Mouse (Mus musculus) heart, embryonic 13.5 days (tissue): ENCODE results near the gene Atxn7l1. TPM values are rescaled to one million over a fixed set of nuclear protein-coding genes. Genes with fewer than 3 reads are reported as not detected.

Experiments used
- ATAC-seq: fragments of 200-750 bp; cut with Nextera tagmentation; 2 replicates; pipeline ENCODE4 v1.8.0; 2017; ENCODE audit warnings: moderate TSS enrichment; ENCODE audit not compliant: insufficient number of reproducible peaks, low FRiP score, low TSS enrichment; ENCODE audit errors: extremely low read depth
- H3K27ac ChIP-seq: fragments of 300-500 bp; sonication (generic); replicated peaks from 2 replicates; pipeline ENCODE4 v1.5.1; 2015; ENCODE audit warnings: moderate library complexity, mild to moderate bottlenecking, inconsistent platforms
- H3K27me3 ChIP-seq: fragments of 300-500 bp; sonication (generic); replicated peaks from 2 replicates; pipeline ENCODE4 v1.6.1; 2015; ENCODE audit warnings: mild to moderate bottlenecking, inconsistent platforms
- H3K36me3 ChIP-seq: fragments of 300-500 bp; sonication (generic); 2 replicates; pipeline ENCODE4 v1.6.1; 2015; ENCODE audit warnings: mild to moderate bottlenecking, inconsistent platforms
- H3K4me1 ChIP-seq: fragments of 300-500 bp; sonication (generic); 2 replicates; pipeline ENCODE4 v1.6.1; 2015; ENCODE audit warnings: inconsistent platforms
- H3K4me2 ChIP-seq: fragments of 300-500 bp; sonication (generic); 2 replicates; pipeline ENCODE4 v1.6.1; 2015; ENCODE audit warnings: inconsistent platforms, mild to moderate bottlenecking, moderate library complexity
- H3K4me3 ChIP-seq: fragments of 300-500 bp; sonication (generic); 2 replicates; pipeline ENCODE4 v1.5.1; 2015; ENCODE audit warnings: moderate library complexity, mild to moderate bottlenecking, inconsistent platforms
- H3K9ac ChIP-seq: fragments of 300-500 bp; sonication (generic); 2 replicates; pipeline ENCODE4 v1.6.1; 2015; ENCODE audit warnings: inconsistent platforms, mild to moderate bottlenecking, moderate library complexity
- H3K9me3 ChIP-seq: fragments of 300-500 bp; sonication (generic); 2 replicates; pipeline ENCODE4 v1.6.1; 2016; ENCODE audit warnings: inconsistent platforms
- WGBS: fragments of 180-500 bp; shearing (Covaris S2); methylation state at CpG from one replicate; pipeline ENCODE4 v1.1.7; 2015; ENCODE audit warnings: mixed read lengths; 5-methylcytosine and 5-hydroxymethylcytosine counted together
- polyA plus RNA-seq: library from polyadenylated mRNA; unstranded; fragments of >200 nt; fragmentation: Nextera tagmentation; extraction: Ambion mirVana; gene quantifications from 2 replicates; pipeline ENCODE4 v1.2.1, GENCODE M21; 2015

The Atxn7l1 gene
- polyA plus RNA-seq, 1 experiment from 2014 or later, result 7.9 TPM

- Histone ChIP-seq H3K36me3 (no peaks in the 10 kb centered on the region), H3K4me1 (peaks cover 36% of the 10 kb centered on the region), H3K9me3 (no peaks in the 10 kb centered on the region), H3K4me2 (no peak overlapping the region), H3K27me3 (no peaks in the 10 kb centered on the region), H3K9ac (no peak overlapping the region), H3K27ac (no peak overlapping the region), H3K4me3 (no peak overlapping the region)
- 87% methylated on average over 9 of the region's 9 CpGs for WGBS
- no peak for ATAC-seq
Measured at GRCm38 (mm10) chr12:33172926-33173325, 25.4 kb downstream of the Atxn7l1 start.

- H3K4me2 ChIP-seq, result no peak overlapping the region
- no peak overlapping the region for H3K27ac ChIP-seq
- ATAC-seq, result no peak
- peaks cover 33% of the 10 kb centered on the region for H3K4me1 ChIP-seq
- 0 out of 2 replicates have a peak overlapping the region, but pooled peaks have one; percentile 13 for H3K9ac ChIP-seq
- H3K27me3 ChIP-seq, result no peaks in the 10 kb centered on the region
- H3K9me3 ChIP-seq, result no peaks in the 10 kb centered on the region
- no peaks in the 10 kb centered on the region for H3K36me3 ChIP-seq
- no peak overlapping the region for H3K4me3 ChIP-seq
- 88% methylated on average over 8 of the region's 8 CpGs for WGBS
Measured at GRCm38 (mm10) chr12:33173720-33174141, 26.2 kb downstream of the Atxn7l1 start.

- WGBS, result 52% methylated on average over 7 of the region's 7 CpGs
- H3K36me3 ChIP-seq, result no peaks in the 10 kb centered on the region
- no peak overlapping the region for H3K9ac ChIP-seq
- H3K27me3 ChIP-seq, result no peaks in the 10 kb centered on the region
- no peak for ATAC-seq
- no peak overlapping the region for H3K4me3 ChIP-seq
- H3K4me2 ChIP-seq, result no peak overlapping the region
- no peak overlapping the region for H3K27ac ChIP-seq
- H3K4me1 ChIP-seq, result peaks cover 33% of the 10 kb centered on the region
- no peaks in the 10 kb centered on the region for H3K9me3 ChIP-seq
Measured at GRCm38 (mm10) chr12:33174171-33174570, 26.7 kb downstream of the Atxn7l1 start.

- no peak for ATAC-seq
- 70% methylated on average over 10 of the region's 10 CpGs for WGBS
- no peaks in the 10 kb centered on the region for H3K27me3 ChIP-seq
Measured at GRCm38 (mm10) chr12:33174675-33175357, 27.3 kb downstream of the Atxn7l1 start.

GRCm38 (mm10) chr12:33175621-33176554, 28.4 kb downstream of the Atxn7l1 start:
- 7% methylated on average over 25 of the region's 25 CpGs for WGBS
- H3K4me3 ChIP-seq, result peak overlapping the region; percentile 40
- no peaks in the 10 kb centered on the region for H3K9me3 ChIP-seq
- H3K4me2 ChIP-seq, result peak overlapping the region; percentile 70
- no peak for ATAC-seq
- H3K4me1 ChIP-seq, result peaks cover 28% of the 10 kb centered on the region
- no peaks in the 10 kb centered on the region for H3K27me3 ChIP-seq
- H3K27ac ChIP-seq, result no peak overlapping the region
- H3K36me3 ChIP-seq, result no peaks in the 10 kb centered on the region
- H3K9ac ChIP-seq, result peak overlapping the region; percentile 70

More at GRCm38 (mm10) chr12:33174675-33175357, 27.3 kb downstream of the Atxn7l1 start:
- Histone ChIP-seq H3K4me2 (no peak overlapping the region), H3K27ac (no peak overlapping the region), H3K4me1 (peaks cover 33% of the 10 kb centered on the region), H3K4me3 (no peak overlapping the region), H3K9ac (no peak overlapping the region), H3K9me3 (no peaks in the 10 kb centered on the region), H3K36me3 (no peaks in the 10 kb centered on the region)

- no peaks in the 10 kb centered on the region for H3K27me3 ChIP-seq
- no peak overlapping the region for H3K27ac ChIP-seq
- WGBS, result 37% methylated on average over 5 of the region's 5 CpGs
- peaks cover 29% of the 10 kb centered on the region for H3K4me1 ChIP-seq
- H3K4me2 ChIP-seq, result peak overlapping the region; percentile 70
- no peaks in the 10 kb centered on the region for H3K36me3 ChIP-seq
- peak overlapping the region; percentile 40 for H3K4me3 ChIP-seq
- peak overlapping the region; percentile 70 for H3K9ac ChIP-seq
- no peaks in the 10 kb centered on the region for H3K9me3 ChIP-seq
- ATAC-seq, result no peak
Measured at GRCm38 (mm10) chr12:33176555-33176900, 29.0 kb downstream of the Atxn7l1 start.

GRCm38 (mm10) chr12:33180421-33180820, 32.9 kb downstream of the Atxn7l1 start:
- ATAC-seq, result no peak
- Histone ChIP-seq H3K27ac (no peak overlapping the region), H3K9ac (no peak overlapping the region), H3K36me3 (no peaks in the 10 kb centered on the region), H3K27me3 (no peaks in the 10 kb centered on the region), H3K4me2 (no peak overlapping the region), H3K9me3 (no peaks in the 10 kb centered on the region), H3K4me1 (peaks cover 29% of the 10 kb centered on the region), H3K4me3 (no peak overlapping the region)
- 80% methylated on average over 2 of the region's 2 CpGs for WGBS

DNA sequence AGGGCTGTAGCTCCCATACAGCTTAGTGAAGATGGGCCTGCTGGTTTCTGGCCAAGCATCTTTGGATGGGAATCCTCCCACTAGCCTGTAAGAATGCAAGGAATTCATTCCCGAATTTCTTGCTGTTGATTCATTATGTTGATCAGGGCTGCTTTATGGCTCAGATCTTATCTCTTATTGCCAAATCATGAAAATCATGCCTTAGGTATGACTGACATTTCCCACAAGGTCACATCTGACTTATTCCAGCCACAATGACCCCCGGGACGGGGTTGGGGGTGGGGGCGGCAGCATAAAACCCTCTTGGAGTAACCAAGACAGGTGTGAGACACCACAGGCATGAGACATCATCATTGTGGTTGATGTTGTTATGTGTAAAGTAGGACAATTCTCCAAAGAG, 34.4 kb downstream of the Atxn7l1 start:
- no peaks in the 10 kb centered on the region for H3K9me3 ChIP-seq
- WGBS, result 78% methylated on average over 4 of the region's 4 CpGs
- H3K36me3 ChIP-seq, result no peaks in the 10 kb centered on the region
- H3K4me2 ChIP-seq, result no peak overlapping the region
- H3K4me3 ChIP-seq, result no peak overlapping the region
- H3K9ac ChIP-seq, result no peak overlapping the region
- H3K4me1 ChIP-seq, result peaks cover 18% of the 10 kb centered on the region
- no peak overlapping the region for H3K27ac ChIP-seq
- no peak for ATAC-seq
- no peaks in the 10 kb centered on the region for H3K27me3 ChIP-seq

GRCm38 (mm10) chr12:33182428-33183137, 35.1 kb downstream of the Atxn7l1 start:
- Histone ChIP-seq H3K4me2 (no peak overlapping the region), H3K36me3 (no peaks in the 10 kb centered on the region), H3K27ac (no peak overlapping the region), H3K4me1 (peaks cover 17% of the 10 kb centered on the region), H3K9ac (no peak overlapping the region), H3K4me3 (no peak overlapping the region), H3K27me3 (no peaks in the 10 kb centered on the region), H3K9me3 (no peaks in the 10 kb centered on the region)
- WGBS, result 79% methylated on average over 11 of the region's 11 CpGs
- no peak for ATAC-seq

GRCm38 (mm10) chr12:33183138-33183627, 35.7 kb downstream of the Atxn7l1 start:
- WGBS, result 72% methylated on average over 4 of the region's 4 CpGs
- Histone ChIP-seq H3K9me3 (no peaks in the 10 kb centered on the region), H3K9ac (no peak overlapping the region), H3K27ac (no peak overlapping the region), H3K36me3 (no peaks in the 10 kb centered on the region), H3K27me3 (no peaks in the 10 kb centered on the region), H3K4me2 (no peak overlapping the region), H3K4me3 (no peak overlapping the region), H3K4me1 (peaks cover 17% of the 10 kb centered on the region)
- no peak for ATAC-seq

GRCm38 (mm10) chr12:33184137-33184536, 36.6 kb downstream of the Atxn7l1 start:
- no peak overlapping the region for H3K4me2 ChIP-seq
- H3K36me3 ChIP-seq, result no peaks in the 10 kb centered on the region
- H3K27me3 ChIP-seq, result no peaks in the 10 kb centered on the region
- H3K4me1 ChIP-seq, result peaks cover 17% of the 10 kb centered on the region
- H3K9me3 ChIP-seq, result no peaks in the 10 kb centered on the region
- 94% methylated on average over 3 of the region's 3 CpGs for WGBS
- no peak for ATAC-seq
- H3K27ac ChIP-seq, result no peak overlapping the region
- H3K4me3 ChIP-seq, result no peak overlapping the region
- no peak overlapping the region for H3K9ac ChIP-seq
